Mouse (Mus musculus) G1E-ER4 (cell line): ENCODE data around the gene Usp29. TPM values are rescaled to one million over a fixed set of nuclear protein-coding genes. Genes with fewer than 3 reads are reported as not detected.
"Not testable (repeated sequence)": the region's sequence is repeated elsewhere in the genome, so short reads cannot be mapped to it uniquely, and the experiment has no call there.

Experiments
- GATA1 ChIP-seq: IDR thresholded peaks from one replicate; pipeline ENCODE4 v1.8.0; 2012; ENCODE audit warnings: low read length, inconsistent platforms
- polyA plus RNA-seq: library from polyadenylated mRNA; stranded (reverse); fragments of >175 nt; gene quantifications from 2 replicates; pipeline ENCODE4 v1.2.3, GENCODE M21; 2012

The Usp29 gene
- polyA plus RNA-seq, 1 experiment, result 0.13 TPM

DNA sequence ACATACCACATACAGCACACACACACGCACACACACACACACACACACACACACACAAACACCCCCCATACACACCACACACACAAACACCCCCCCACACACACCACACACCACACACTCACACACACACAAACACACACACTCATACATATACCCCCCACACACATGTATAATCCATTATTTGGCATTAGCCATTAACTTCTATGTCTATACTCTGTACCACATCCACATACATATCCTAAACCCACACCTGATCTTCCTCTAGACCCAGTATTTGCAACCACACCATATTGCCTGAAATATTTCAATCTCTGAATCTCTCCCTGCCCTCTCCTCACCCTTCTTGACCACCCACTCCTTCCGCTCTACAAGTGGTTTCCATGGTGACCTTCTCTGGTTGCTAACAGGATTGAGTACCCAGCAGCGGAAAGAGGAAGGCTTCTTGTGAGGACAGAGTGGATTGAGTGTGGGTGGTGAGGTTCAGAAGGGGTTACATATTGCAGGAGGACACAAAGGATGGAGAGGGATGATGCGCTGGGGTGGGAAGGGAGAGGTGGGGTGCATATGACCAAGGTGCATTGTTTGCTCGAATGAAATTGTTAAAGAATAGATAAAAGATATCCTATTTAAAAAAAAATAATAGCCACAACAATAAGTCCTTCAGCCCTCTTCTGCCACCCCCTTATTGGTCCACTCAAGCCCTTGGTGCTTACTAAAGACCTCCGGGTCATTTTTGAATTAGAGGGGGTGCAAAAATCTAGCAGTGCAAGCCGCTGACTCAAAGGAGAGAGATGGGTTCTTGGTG, 195.8 kb downstream of the Usp29 start:
- no peak for TF ChIP-seq GATA1

DNA sequence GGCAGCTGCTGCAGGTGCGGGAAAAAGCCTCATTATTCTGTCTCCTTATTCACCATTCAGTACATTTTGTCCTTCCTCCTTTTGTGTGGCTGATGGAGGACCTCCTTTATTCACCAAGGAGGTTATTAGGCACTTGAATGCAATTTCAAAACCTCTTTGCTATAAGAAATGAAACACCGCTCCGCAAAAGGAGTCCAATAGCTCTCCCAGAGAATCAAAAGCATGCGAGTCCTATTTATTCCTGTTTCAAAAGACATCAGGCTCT, 196.3 kb downstream of the Usp29 start:
- no peak for TF ChIP-seq GATA1

DNA sequence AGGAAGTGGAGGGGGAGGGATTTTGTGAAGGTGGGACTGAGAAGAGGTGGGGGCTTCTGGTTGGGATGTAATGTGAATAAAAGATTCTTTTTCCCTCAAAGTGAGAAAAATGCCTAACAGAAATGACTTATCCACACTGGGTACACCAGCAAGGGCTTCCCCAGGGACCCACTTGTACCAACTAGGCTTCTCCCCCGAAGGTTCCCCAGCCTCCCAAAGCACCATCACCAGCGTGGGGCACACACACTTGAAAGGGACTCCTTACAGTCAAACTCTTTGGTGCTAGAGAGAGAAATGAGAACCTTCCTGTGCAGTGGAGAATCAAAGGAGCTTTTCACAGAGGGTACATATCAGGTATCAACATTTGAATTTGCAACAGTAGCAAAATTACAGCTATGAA, 198.9 kb downstream of the Usp29 start:
- no peak for TF ChIP-seq GATA1

DNA sequence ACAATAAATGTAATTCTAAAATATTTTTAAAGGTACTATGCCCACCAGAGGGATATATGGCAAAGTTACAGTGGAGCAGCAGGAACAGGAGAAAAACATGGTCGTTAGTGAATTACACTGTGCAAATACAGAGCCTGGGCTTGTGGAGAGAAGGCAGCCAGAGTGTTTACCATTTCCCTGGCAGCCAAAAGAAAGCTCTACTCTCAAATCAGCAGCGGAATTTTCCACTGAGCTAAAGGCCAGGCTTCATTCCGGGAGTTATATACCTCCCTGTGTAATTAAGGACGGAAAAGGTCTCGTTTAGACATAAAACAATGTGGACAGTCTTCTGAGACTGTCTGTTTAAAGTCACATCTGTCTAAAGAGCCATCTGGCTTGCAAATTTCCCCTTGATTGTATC, 204.4 kb downstream of the Usp29 start:
- TF ChIP-seq GATA1, result no peak

DNA sequence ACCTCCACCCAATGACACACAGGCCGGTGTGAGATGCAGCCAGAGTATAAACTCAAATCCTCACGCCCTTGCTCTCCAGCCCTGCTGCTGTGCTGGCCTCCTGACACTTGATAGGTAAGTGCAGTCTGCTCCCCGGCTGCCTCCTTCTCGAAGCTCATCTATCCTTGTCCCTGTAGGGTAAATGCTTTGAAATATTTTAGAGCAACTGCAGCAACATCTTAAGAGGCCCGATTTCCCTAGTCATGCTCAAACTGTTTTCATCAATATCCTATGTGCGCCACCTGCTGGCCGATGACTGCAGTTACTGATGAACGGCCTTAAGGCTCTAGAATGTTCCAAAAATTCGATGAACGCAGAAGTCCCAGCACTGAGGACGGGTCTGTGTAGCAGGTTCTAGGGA, 206.7 kb downstream of the Usp29 start:
- TF ChIP-seq GATA1, result no peak

DNA sequence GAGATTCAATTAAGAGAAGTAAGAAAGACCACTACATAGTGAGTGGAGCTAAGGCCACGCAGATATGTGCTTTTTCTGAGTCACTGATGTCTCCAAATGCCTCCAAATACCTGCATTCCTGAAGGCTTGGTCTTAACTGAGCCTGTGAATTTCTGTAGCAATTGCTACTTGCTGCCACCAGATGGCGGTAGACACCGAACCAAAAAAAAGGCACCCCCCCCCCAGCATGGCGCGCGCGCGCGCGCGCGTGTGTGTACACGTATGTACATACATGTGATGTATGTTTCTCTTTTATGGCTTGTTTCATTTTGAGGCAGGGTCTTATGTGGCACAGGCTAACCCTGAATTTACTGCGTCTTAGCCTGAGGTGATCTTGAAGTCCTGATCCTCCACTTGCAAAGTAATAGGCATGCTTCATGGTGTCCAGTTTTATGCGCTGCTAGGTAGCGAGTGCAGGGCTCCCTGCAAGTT, 210.4 kb downstream of the Usp29 start:
- TF ChIP-seq GATA1, result no peak

DNA sequence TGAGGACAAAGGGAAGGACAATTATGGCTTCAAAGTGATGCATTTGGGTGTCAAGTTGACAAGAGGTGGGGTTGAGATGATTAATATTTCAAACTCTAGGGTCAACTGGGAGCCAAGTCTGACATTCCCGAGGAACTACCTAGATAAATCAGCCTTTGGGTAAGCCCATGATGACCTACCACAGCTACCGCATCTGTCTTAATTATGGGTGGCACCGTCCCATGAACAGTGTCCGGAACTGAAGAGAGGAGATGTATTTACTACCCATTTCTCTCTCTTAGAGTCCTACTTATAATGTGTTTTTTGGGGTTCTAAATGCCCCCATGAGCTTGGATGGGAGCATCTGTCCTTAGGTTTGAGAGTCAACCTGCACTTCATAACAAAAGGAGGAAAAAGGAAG, 226.2 kb downstream of the Usp29 start:
- TF ChIP-seq GATA1, result no peak

DNA sequence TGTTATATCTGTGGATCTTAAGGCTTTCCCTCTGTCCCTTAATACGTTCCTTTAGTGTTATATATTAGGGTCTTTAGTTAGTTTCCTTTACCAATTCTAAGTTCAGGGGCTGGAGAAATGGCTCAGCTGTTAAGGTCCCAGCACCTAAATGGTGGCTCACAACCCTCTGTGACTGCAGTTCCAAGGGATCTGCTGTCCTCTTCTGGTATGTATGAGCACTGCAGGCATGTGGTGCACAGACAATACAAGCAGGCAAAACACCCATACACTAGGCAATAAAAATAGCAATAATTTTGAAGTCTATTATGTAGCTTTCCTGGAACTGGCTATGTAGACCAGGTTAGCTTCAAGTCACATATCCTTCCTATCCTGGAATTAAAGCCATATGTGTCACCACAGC, 228.2 kb downstream of the Usp29 start:
- no peak for TF ChIP-seq GATA1

DNA sequence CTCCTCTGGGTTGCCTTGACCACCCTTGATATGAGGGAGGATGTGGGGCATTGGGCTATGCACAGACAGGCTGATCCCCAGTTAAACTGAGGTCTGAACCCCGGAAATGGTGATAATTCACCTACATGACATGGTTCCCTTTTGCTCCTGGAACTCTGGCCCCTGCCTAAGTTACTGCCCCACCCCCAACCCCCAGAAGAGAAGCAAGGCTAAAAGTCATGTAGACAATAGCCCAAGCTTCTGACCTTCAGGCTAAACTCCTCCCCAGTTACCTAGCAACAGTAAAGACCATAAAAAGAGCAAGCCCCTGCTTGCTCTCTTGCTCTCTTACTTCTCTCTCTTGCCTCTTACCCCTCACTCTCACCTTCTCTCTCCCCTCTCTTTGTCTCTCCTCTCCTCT, 243.2 kb downstream of the Usp29 start:
- no peak for TF ChIP-seq GATA1

DNA sequence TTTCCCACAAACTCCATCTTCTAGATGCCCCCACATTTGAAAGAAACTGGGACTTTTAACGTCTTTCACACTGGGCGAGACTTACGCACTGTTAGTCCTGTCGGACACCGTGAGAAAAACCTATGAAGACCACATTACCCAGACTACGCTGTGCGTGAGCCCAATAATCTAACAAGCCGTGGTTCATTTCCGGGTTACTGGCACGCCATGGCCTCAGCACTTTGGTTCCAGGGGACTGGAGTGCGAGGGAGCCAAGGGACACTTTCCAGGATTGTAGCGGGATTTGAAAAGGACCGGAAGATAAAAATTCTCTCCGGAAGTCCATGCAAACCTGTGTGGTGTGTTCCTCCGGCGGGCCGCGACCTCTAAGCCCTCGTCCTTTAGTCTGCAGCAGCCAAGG, 246.5 kb downstream of the Usp29 start:
- TF ChIP-seq GATA1, result no peak

DNA sequence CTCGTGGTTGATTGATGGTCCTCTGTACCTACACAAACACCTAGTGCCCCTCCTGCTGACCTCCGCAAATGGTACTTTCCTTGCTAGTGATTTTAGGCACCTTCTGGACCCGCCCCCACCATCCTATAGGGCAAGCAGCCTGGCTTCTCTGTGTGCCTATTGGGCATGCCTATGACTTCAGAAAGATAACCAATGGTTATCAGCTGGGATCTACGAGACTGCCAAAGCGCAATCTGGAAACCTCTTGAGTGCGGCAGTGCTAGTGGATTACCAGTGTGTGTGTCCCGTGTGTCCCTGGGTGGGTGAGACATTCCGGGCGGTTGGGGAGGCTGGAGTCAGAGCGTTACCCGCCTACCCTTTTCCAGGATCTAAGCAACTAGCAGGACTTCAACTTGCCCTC, 264.9 kb downstream of the Usp29 start, which contains the start of gene Aurkc:
Gene Aurkc, plus strand, starts transcription at position 50 of the 400 bp plus-strand sequence.
- not testable (repeated sequence) for TF ChIP-seq GATA1

Other genes with a start within 250 kb of the Usp29 start
- not detected in 2 replicates for gene Olfr5, start 243.6 kb upstream of the Usp29 start, polyA plus RNA-seq
- gene Olfr1347, start 230.8 kb upstream of the Usp29 start, polyA plus RNA-seq, result not detected in 2 replicates
- gene Olfr1348, start 221.8 kb upstream of the Usp29 start, polyA plus RNA-seq, result not detected in 2 replicates
- gene Olfr1349, start 207.6 kb upstream of the Usp29 start, polyA plus RNA-seq, result not detected in 2 replicates
- not detected in 2 replicates for gene Olfr1350, start 165.7 kb upstream of the Usp29 start, polyA plus RNA-seq
- not detected in 2 replicates for gene Zim1, start 34.1 kb upstream of the Usp29 start, polyA plus RNA-seq
- 8.3 and 10.9 TPM in 2 replicates for gene Peg3, start 147 bp upstream of the Usp29 start, polyA plus RNA-seq